13 mouse cellular contexts compared by ENCODE assay signal in the genomic region with DNA sequence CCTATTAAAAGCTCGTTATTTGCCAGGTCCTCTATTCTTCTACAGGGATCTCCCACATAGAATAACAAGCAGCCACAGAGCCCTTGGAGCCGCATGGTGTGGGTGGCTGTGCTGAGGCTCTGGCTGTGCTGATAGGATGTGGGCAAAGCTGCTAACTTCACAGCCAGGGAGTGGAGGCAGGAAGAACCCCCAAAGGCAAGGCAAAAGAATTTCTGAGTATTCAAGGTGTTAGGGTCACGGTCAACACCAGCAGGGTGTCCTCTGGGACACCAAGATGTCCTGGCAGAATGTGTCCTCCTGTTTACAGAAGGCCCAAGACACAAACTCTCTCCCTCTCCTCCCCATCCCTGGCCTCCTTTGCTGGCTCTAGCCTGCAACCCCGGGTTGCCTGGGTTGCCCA. TPM values are rescaled to one million over a fixed set of nuclear protein-coding genes. Genes with fewer than 3 reads are reported as not detected.
DNase-seq lines count a peak whose midpoint lies in the region; ATAC-seq and TF ChIP-seq lines count a peak whose summit lies in the region.
"Had no signal": no experiment of that assay in that cellular context is flagged by ENCODE, and none has a peak within 500 bp of the region (broad histone marks: within the 10 kb centered on the region; RNA-seq: fewer than 3 reads in every experiment).

No protein-coding gene starts in this region.

- no peaks in the 10 kb centered on the region for H3K9me3 ChIP-seq in liver, postnatal 0 days (ENCODE audit: low read length)
- H3K9me3 ChIP-seq: forebrain, embryonic 13.5 days had no signal

- no peak for TF ChIP-seq CTCF in liver, postnatal 0 days (IDR thresholded peaks at IDR 0.05; ENCODE audit: low read depth)

- H3K4me3 ChIP-seq in liver, postnatal 0 days (ENCODE audit: low read depth, low read length): no peak overlapping the region
- H3K4me3 ChIP-seq: forebrain, embryonic 13.5 days had no signal

- H3K4me1 ChIP-seq in liver, postnatal 0 days (ENCODE audit: insufficient read depth): peaks cover 51% of the 10 kb centered on the region
- H3K4me1 ChIP-seq: forebrain, embryonic 13.5 days had no signal

- peak overlapping the region; percentile 94 for H3K27ac ChIP-seq in liver, postnatal 0 days (ENCODE audit: low read depth)
- H3K27ac ChIP-seq: forebrain, embryonic 13.5 days had no signal

- H3K36me3 ChIP-seq in liver, postnatal 0 days (replicated peaks; ENCODE audit: insufficient read depth, low read length): no peaks in the 10 kb centered on the region

- H3K27me3 ChIP-seq in liver, postnatal 0 days (ENCODE audit: insufficient read depth, low read length): no peaks in the 10 kb centered on the region
- H3K27me3 ChIP-seq: forebrain, embryonic 13.5 days had no signal

- H3K9ac ChIP-seq in liver, postnatal 0 days (replicated peaks): peak overlapping the region; percentile 58
- H3K9ac ChIP-seq: forebrain, embryonic 13.5 days had no signal

- peak overlapping the region; percentile 10 for H3K4me2 ChIP-seq in liver, postnatal 0 days (ENCODE audit: low read depth, low read length)
- H3K4me2 ChIP-seq: forebrain, embryonic 13.5 days had no signal

- 43% methylated on average over 4 of the region's 4 CpGs for WGBS in liver, postnatal 0 days (ENCODE audit: insufficient replicate concordance)

- peak; percentile 97 for ATAC-seq in frontal cortex, adult (ENCODE audit: low TSS enrichment)
- peak; percentile 32 for ATAC-seq in liver, postnatal 0 days
- ATAC-seq: forebrain, embryonic 13.5 days had no signal

- no peak for DNase-seq in frontal cortex, postnatal 10 days (ENCODE audit: low spot score in 2 of 2)
- peak; percentile 51 for DNase-seq in spleen, adult 12 weeks (ENCODE audit: low spot score)
- DNase-seq in spleen, adult 18-20 months: no peak
- no peak for DNase-seq in liver, postnatal 0 days
- DNase-seq in cerebellum, adult 9-11 months: no peak
- DNase-seq in layer of hippocampus, adult 8-10 months (ENCODE audit: low spot score in 2 of 2): no peak
- DNase-seq in layer of hippocampus, postnatal 36 days: no peak
- DNase-seq: cerebellum, adult 2 months; lung, postnatal 4 days had no signal

- TF ChIP-seq EP300 in liver, postnatal 0 days (IDR thresholded peaks at IDR 0.05; ENCODE audit: low read depth): no peak

RNA-seq across cellular contexts. Expression of a gene that starts 36.5 kb away (rescaled TPM):
- polyA plus RNA-seq in liver, postnatal 0 days (2015; fragmentation: Nextera tagmentation; extraction: Ambion mirVana): 25.5 and 26.4 TPM in 2 replicates
- 10 to 100 TPM in 3 of 4 experiments, 1 to 10 TPM in 1; 9.6 to 18.3 (median 14.3) TPM for total RNA-seq in layer of hippocampus, adult 8-10 months (2022)
- total RNA-seq in layer of hippocampus, postnatal 36 days (2021): 1 to 10 TPM; 8.9 to 9.2 TPM

RNA-seq across cellular contexts. Expression of a gene that starts 42.6 kb away (rescaled TPM):
- 16.3 and 16.6 TPM in 2 replicates for polyA plus RNA-seq in liver, postnatal 0 days (2015; fragmentation: Nextera tagmentation; extraction: Ambion mirVana)
- 10 to 100 TPM; 44.9 to 54.0 (median 48.4) TPM for total RNA-seq in layer of hippocampus, adult 8-10 months (2022)
- 10 to 100 TPM; 45.9 to 51.7 TPM for total RNA-seq in layer of hippocampus, postnatal 36 days (2021)

RNA-seq across cellular contexts. Expression of a gene that starts 50.9 kb away (rescaled TPM):
- polyA plus RNA-seq in liver, postnatal 0 days (2015; fragmentation: Nextera tagmentation; extraction: Ambion mirVana): not detected in 2 replicates
- under 1 TPM in 1 of 4 experiments, not detected in 3; 0.72 TPM for total RNA-seq in layer of hippocampus, adult 8-10 months (2022)
- not detected for total RNA-seq in layer of hippocampus, postnatal 36 days (2021)
- total RNA-seq: layer of hippocampus, adult 18-20 months had no signal
- polyA plus RNA-seq: cerebellum, adult 2 months; forebrain, embryonic 13.5 days; hindbrain, embryonic 11.5 days had no signal
